Mouse (Mus musculus): ENCODE measurements around the gene Rassf4. TPM values are rescaled to one million over a fixed set of nuclear protein-coding genes. Genes with fewer than 3 reads are reported as not detected.

The Rassf4 gene
- total and polyA plus RNA-seq, 3 experiments = 17.3 to 69.0 (median 32.3) TPM

DNA sequence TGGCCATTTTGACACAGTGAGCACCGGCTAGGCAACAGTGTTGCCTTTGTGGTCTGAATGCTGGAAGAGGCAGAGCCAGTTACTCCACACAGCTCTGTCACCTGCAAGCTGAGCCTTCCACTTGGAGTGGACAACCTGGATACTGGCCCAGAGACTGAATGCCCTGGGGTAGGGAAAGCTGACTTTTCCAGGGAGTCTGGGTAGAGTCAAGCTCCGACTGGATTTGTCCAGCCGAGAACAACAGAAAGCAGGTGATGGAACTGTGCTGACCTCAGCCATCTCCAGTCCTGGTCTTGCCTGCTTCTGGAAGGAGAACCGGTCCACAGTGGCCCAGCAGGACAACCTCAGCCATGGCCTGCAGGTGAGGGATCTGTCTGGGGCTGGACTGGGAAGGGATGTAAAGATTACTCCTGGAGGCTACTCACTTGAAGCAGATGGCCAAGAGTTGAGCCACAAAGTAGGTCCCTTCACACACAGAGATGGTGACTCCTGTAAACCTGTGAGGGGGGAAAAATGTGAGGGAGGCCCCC, 24.2 kb upstream of the Rassf4 start:
- in situ Hi-C loops (cut with MboI; ENCODE audit: low pct_ligation_motif_present, low pct_unique_long_range_greater_than_20kb, low sequenced_read_pairs) (loop anchor here (5.0 kb wide), 1 partner anchor 46 kb away; the partner anchor contains the start of gene Depp1), dilution Hi-C loops (cut with MboI; ENCODE audit: extremely low pct_ligation_motif_present, extremely low pct_unique_long_range_greater_than_20kb, low sequenced_read_pairs) (no loop called here)
- Histone ChIP-seq H3K36me3 (replicated peaks in 1 of 2; ENCODE audit: control insufficient read depth in 1 of 2, insufficient read depth in 1 of 2, low read length in 1 of 2) (no peaks in the 10 kb centered on the region), H3K4me2 (ENCODE audit: insufficient read depth, low read depth, poor library complexity, severe bottlenecking) (no peak overlapping the region), H3K9me3 (replicated peaks; ENCODE audit: low read length) (no peaks in the 10 kb centered on the region), H3K27me3 (replicated peaks) (no peaks in the 10 kb centered on the region), H3K4me1 (ENCODE audit: control insufficient read depth in 1 of 2, insufficient read depth in 2 of 2) (peaks cover 16 to 39% of the 10 kb centered on the region in 2 experiments), H3K79me2 (replicated peaks; ENCODE audit: control insufficient read depth, extremely low read depth, insufficient read depth, poor library complexity, severe bottlenecking) (no peaks in the 10 kb centered on the region), H3K4me3 (replicated peaks in 1 of 3; ENCODE audit: low read depth in 2 of 3, low read length in 2 of 3, poor library complexity in 1 of 3) (no peak overlapping the region), H3K27ac (ENCODE audit: insufficient read depth, low read depth) (no peak overlapping the region), H3K9ac (ENCODE audit: insufficient read depth, low read depth) (no peak overlapping the region)
- TF ChIP-seq MYC (IDR thresholded peaks at IDR 0.05; ENCODE audit: low read depth, low read length) = no peak
- TF ChIP-seq JUN (IDR thresholded peaks at IDR 0.05; ENCODE audit: insufficient read depth, low read depth, low read length) = no peak
- no peak for TF ChIP-seq POLR2AphosphoS2 (IDR thresholded peaks at IDR 0.05; ENCODE audit: low read depth, low read length)
- TF ChIP-seq ZMIZ1 (IDR thresholded peaks at IDR 0.05; ENCODE audit: low read depth, low read length) = no peak
- no peak for TF ChIP-seq ZKSCAN1 (IDR thresholded peaks at IDR 0.05; ENCODE audit: borderline replicate concordance, low read depth, low read length)
- no peak for TF ChIP-seq TBP (conservative IDR thresholded peaks at IDR 0.05; ENCODE audit: low read depth, low read length)
- TF ChIP-seq MAFK (IDR thresholded peaks at IDR 0.05; ENCODE audit: insufficient replicate concordance, low read length) = no peak
- no peak for TF ChIP-seq MAX (IDR thresholded peaks at IDR 0.05; ENCODE audit: low read length)
- TF ChIP-seq KAT2A (IDR thresholded peaks at IDR 0.05; ENCODE audit: insufficient replicate concordance, low read length) = no peak
- TF ChIP-seq CHD1 (IDR thresholded peaks at IDR 0.05; ENCODE audit: low read depth, low read length) = no peak
- TF ChIP-seq MAZ (IDR thresholded peaks at IDR 0.05; ENCODE audit: low read depth, low read length) = no peak
- no peak for TF ChIP-seq E2F4 (IDR thresholded peaks at IDR 0.05; ENCODE audit: insufficient replicate concordance, low read depth, low read length)
- TF ChIP-seq BHLHE40 (IDR thresholded peaks at IDR 0.05; ENCODE audit: low read depth, low read length) = no peak
- no peak for TF ChIP-seq TCF12 (IDR thresholded peaks at IDR 0.05; ENCODE audit: low read depth, low read length)
- TF ChIP-seq CHD2 (IDR thresholded peaks at IDR 0.05; ENCODE audit: low read length) = no peak
- TF ChIP-seq RAD21 (IDR thresholded peaks at IDR 0.05; ENCODE audit: low read depth, low read length) = no peak
- TF ChIP-seq ETS1 (conservative IDR thresholded peaks at IDR 0.05; ENCODE audit: low read depth, low read length) = no peak
- no peak for DNase-seq (ENCODE audit: extremely low read depth)

- Histone ChIP-seq H3K9me3 (replicated peaks; ENCODE audit: low read length) (no peaks in the 10 kb centered on the region), H3K4me2 (ENCODE audit: insufficient read depth, low read depth, poor library complexity, severe bottlenecking) (no peak overlapping the region), H3K36me3 (replicated peaks in 1 of 2; ENCODE audit: control insufficient read depth in 1 of 2, insufficient read depth in 1 of 2, low read length in 1 of 2) (no peaks in the 10 kb centered on the region), H3K9ac (ENCODE audit: insufficient read depth, low read depth) (no peak overlapping the region), H3K79me2 (replicated peaks; ENCODE audit: control insufficient read depth, extremely low read depth, insufficient read depth, poor library complexity, severe bottlenecking) (no peaks in the 10 kb centered on the region), H3K27ac (ENCODE audit: insufficient read depth, low read depth) (no peak overlapping the region), H3K4me1 (ENCODE audit: control insufficient read depth in 1 of 2, insufficient read depth in 2 of 2) (peaks cover 16 to 41% of the 10 kb centered on the region in 2 experiments), H3K4me3 (replicated peaks in 1 of 3; ENCODE audit: low read depth in 2 of 3, low read length in 2 of 3, poor library complexity in 1 of 3) (no peak overlapping the region), H3K27me3 (replicated peaks) (no peaks in the 10 kb centered on the region)
- TF ChIP-seq JUND (conservative IDR thresholded peaks at IDR 0.05; ENCODE audit: low read depth, low read length) (peak; percentile 41; the same call in 1 of the 2 replicates), MAZ (IDR thresholded peaks at IDR 0.05; ENCODE audit: low read depth, low read length) (no peak), IRF4 (IDR thresholded peaks at IDR 0.05; ENCODE audit: low read depth, low read length) (peak; percentile 58), ZNF384 (IDR thresholded peaks at IDR 0.05; ENCODE audit: low read depth, low read length) (no peak), E2F4 (IDR thresholded peaks at IDR 0.05; ENCODE audit: insufficient replicate concordance, low read depth, low read length) (0 out of 2 replicates have a peak, but pooled peaks have one; percentile 30), HCFC1 (IDR thresholded peaks at IDR 0.05; ENCODE audit: low read depth, low read length) (no peak), ETS1 (conservative IDR thresholded peaks at IDR 0.05; ENCODE audit: low read depth, low read length) (no peak), SIN3A (IDR thresholded peaks at IDR 0.05; ENCODE audit: low read length) (peak; percentile 34; the same call in 1 of the 2 replicates), NELFE (IDR thresholded peaks at IDR 0.05; ENCODE audit: low read depth, low read length) (peak; percentile 56; the same call in 1 of the 2 replicates), MEF2A (IDR thresholded peaks at IDR 0.05; ENCODE audit: borderline replicate concordance, low read depth, low read length) (peak; percentile 48; the same call in 1 of the 2 replicates), NRF1 (IDR thresholded peaks at IDR 0.05; ENCODE audit: low read depth, low read length) (0 out of 2 replicates have a peak, but pooled peaks have one; percentile 21), GABPA (IDR thresholded peaks at IDR 0.05; ENCODE audit: insufficient replicate concordance, low read depth, low read length) (no peak), ZC3H11A (IDR thresholded peaks at IDR 0.05; ENCODE audit: low read depth, low read length) (peak; percentile 98), MXI1 (IDR thresholded peaks at IDR 0.05; ENCODE audit: low read depth, low read length) (no peak), CTCF (conservative IDR thresholded peaks at IDR 0.05 in 1 of 2, IDR thresholded peaks at IDR 0.05 in 1 of 2; ENCODE audit: low read depth in 2 of 2, low read length in 2 of 2) (peak; percentile 23 to 97; a peak in 2 of 4 replicates), RAD21 (IDR thresholded peaks at IDR 0.05; ENCODE audit: low read depth, low read length) (peak; percentile 99), SMC3 (IDR thresholded peaks at IDR 0.05; ENCODE audit: low read depth, low read length) (peak; percentile 100)
- peak; percentile 62 for DNase-seq (ENCODE audit: extremely low read depth)
- dilution Hi-C loops (cut with MboI; ENCODE audit: extremely low pct_ligation_motif_present, extremely low pct_unique_long_range_greater_than_20kb, low sequenced_read_pairs) = no loop called here
- in situ Hi-C loops (cut with MboI; ENCODE audit: low pct_ligation_motif_present, low pct_unique_long_range_greater_than_20kb, low sequenced_read_pairs) = loop anchor here (5.0 kb wide), 1 partner anchor 45 kb away; the partner anchor contains the start of gene Depp1
Measured at GRCm38 (mm10) chr6:116697413-116697812, 23.7 kb upstream of the Rassf4 start.

Measured in CH12.LX (cell line).